Mouse (Mus musculus) yolk sac, embryonic 10.5 days (tissue): ENCODE results near the gene Gm21885.

Experiments used
- DNase-seq: peaks from one replicate; pipeline ENCODE4 v3.0.0-alpha.2; 2017; ENCODE audit warnings: low spot score

Gm21885 gene

GRCm38 (mm10) chr11:94269906-94270305 is 11.8 kb upstream of the Gm21885 start:
- DNase-seq, result no peak

- no peak for DNase-seq
Measured at GRCm38 (mm10) chr11:94271015-94271414, 10.7 kb upstream of the Gm21885 start.

GRCm38 (mm10) chr11:94272960-94273927 is 8.4 kb upstream of the Gm21885 start:
- DNase-seq, result peak; percentile 29

- DNase-seq, result peak; percentile 85
Measured at GRCm38 (mm10) chr11:94274206-94274867, 7.3 kb upstream of the Gm21885 start.

GRCm38 (mm10) chr11:94275226-94275625 is 6.4 kb upstream of the Gm21885 start:
- no peak for DNase-seq

GRCm38 (mm10) chr11:94275686-94276085 is 6.0 kb upstream of the Gm21885 start:
- no peak for DNase-seq

- peak; percentile 84 for DNase-seq
Measured at GRCm38 (mm10) chr11:94276869-94277337, 4.8 kb upstream of the Gm21885 start.

- DNase-seq, result no peak
Measured at GRCm38 (mm10) chr11:94282291-94282690, 618 bp downstream of the Gm21885 start.

- no peak for DNase-seq
Measured at GRCm38 (mm10) chr11:94283536-94284099, 1.9 kb downstream of the Gm21885 start.

- DNase-seq, result no peak
Measured at GRCm38 (mm10) chr11:94285886-94286574, 4.4 kb downstream of the Gm21885 start.

GRCm38 (mm10) chr11:94287105-94287504 is 5.4 kb downstream of the Gm21885 start:
- DNase-seq, result no peak

- no peak for DNase-seq
Measured at GRCm38 (mm10) chr11:94290062-94290740, 8.5 kb downstream of the Gm21885 start.

- DNase-seq, result no peak
Measured at GRCm38 (mm10) chr11:94294996-94295845, 13.5 kb downstream of the Gm21885 start.

GRCm38 (mm10) chr11:94312733-94313132 is 31.1 kb downstream of the Gm21885 start:
- no peak for DNase-seq

GRCm38 (mm10) chr11:94314098-94314652 is 32.5 kb downstream of the Gm21885 start:
- DNase-seq, result no peak

- no peak for DNase-seq
Measured at GRCm38 (mm10) chr11:94315308-94315707, 33.6 kb downstream of the Gm21885 start.

GRCm38 (mm10) chr11:94316528-94316927 is 34.9 kb downstream of the Gm21885 start:
- DNase-seq, result no peak

GRCm38 (mm10) chr11:94317014-94317413 is 35.3 kb downstream of the Gm21885 start:
- DNase-seq, result no peak

- no peak for DNase-seq
Measured at GRCm38 (mm10) chr11:94317515-94317914, 35.8 kb downstream of the Gm21885 start.

GRCm38 (mm10) chr11:94318056-94318455 is 36.4 kb downstream of the Gm21885 start:
- no peak for DNase-seq
